Comparison of ENCODE assay signal across 8 mouse cellular contexts in the genomic region with DNA sequence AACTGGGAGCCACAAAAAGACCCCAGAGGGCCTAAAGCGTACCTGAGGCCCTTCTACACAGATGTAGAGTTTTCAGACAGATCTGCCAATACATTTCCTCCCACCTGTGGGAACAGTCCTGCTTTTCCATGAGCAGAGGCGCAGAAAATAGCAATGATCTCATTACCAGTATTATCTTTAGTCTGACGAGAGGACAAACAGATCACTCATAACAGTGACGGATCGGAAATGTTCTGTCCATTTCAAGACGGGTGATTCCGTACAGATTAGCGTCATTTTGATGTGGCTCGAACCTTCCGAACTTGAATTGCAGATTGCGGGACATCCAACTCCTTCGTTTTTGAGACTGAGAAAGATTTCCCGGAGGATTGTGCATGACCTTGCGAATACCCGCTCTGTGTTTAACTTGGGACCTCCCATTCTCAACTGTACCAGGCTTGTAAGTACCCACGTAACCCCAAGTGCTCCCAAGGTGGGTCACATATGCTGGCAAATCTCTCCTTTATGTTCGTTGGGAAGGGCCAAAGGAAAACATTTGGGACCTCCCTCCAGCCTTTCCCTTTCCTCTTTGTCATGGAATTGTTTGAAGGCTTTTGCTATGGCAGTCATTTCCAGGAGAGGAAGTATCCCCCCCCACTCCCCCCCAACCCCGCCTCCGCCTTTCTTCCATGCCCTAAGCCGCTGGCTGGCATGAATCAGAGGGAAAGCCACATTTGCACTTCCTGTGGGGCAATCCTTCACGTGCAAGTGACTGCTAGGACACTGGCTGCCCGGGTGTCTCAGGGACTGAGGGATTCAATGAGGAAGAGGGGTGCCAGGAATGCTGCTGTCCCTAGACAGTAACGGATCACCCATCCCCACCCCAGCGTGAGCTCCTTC. TPM values are rescaled to one million over a fixed set of nuclear protein-coding genes. Genes with fewer than 3 reads are reported as not detected.
A peak's percentile ranks its signal among the peaks of the same experiment; 100 is the strongest.
DNase-seq lines count a peak whose midpoint lies in the region; ATAC-seq lines count a peak whose summit lies in the region.

No protein-coding gene starts in this region.

- DNase-seq in liver, embryonic 11.5 days (ENCODE audit: low spot score) = no peak
- no peak for DNase-seq in liver
- no peak for DNase-seq in right cerebral cortex, postnatal 25 days
- no peak for DNase-seq in layer of hippocampus, postnatal 25 days (ENCODE audit: extremely low spot score in 1 of 2, low spot score in 1 of 2)
- no peak for DNase-seq in thymus, postnatal 10 days (ENCODE audit: low spot score in 2 of 2)

- WGBS in liver, embryonic 11.5 days = 54% methylated on average over 24 of the region's 24 CpGs
- 42% methylated on average over 24 of the region's 24 CpGs for WGBS in heart, embryonic 11.5 days (ENCODE audit: insufficient replicate concordance)
- 52% methylated on average over 24 of the region's 24 CpGs for WGBS in limb, embryonic 12.5 days
- 37% methylated on average over 24 of the region's 24 CpGs for WGBS in midbrain, embryonic 16.5 days

- H3K27ac ChIP-seq in liver, embryonic 11.5 days (ENCODE audit: low read depth, low read length) = 0 out of 2 replicates have a peak overlapping the region, but pooled peaks have one; percentile 1
- peak overlapping the region; percentile 25 for H3K27ac ChIP-seq in heart, embryonic 11.5 days (ENCODE audit: low read depth, low read length)
- peak overlapping the region; percentile 67 for H3K27ac ChIP-seq in limb, embryonic 12.5 days
- H3K27ac ChIP-seq in midbrain, embryonic 16.5 days (ENCODE audit: low read length) = no peak overlapping the region

- no peaks in the 10 kb centered on the region for H3K9me3 ChIP-seq in liver, embryonic 11.5 days (ENCODE audit: control insufficient read depth, low read length)
- no peaks in the 10 kb centered on the region for H3K9me3 ChIP-seq in heart, embryonic 11.5 days (replicated peaks; ENCODE audit: control insufficient read depth, low read length)
- no peaks in the 10 kb centered on the region for H3K9me3 ChIP-seq in limb, embryonic 12.5 days
- H3K9me3 ChIP-seq in midbrain, embryonic 16.5 days (replicated peaks; ENCODE audit: control insufficient read depth, low read length, poor library complexity, severe bottlenecking) = no peaks in the 10 kb centered on the region

- H3K9ac ChIP-seq in liver, embryonic 11.5 days (ENCODE audit: low read depth, low read length) = no peak overlapping the region
- no peak overlapping the region for H3K9ac ChIP-seq in heart, embryonic 11.5 days (ENCODE audit: low read depth, low read length)
- no peak overlapping the region for H3K9ac ChIP-seq in limb, embryonic 12.5 days (replicated peaks)
- H3K9ac ChIP-seq in midbrain, embryonic 16.5 days (ENCODE audit: low read depth, low read length) = peak overlapping the region; percentile 30

- no peak overlapping the region for H3K4me3 ChIP-seq in liver, embryonic 11.5 days (ENCODE audit: low read depth, low read length)
- peak overlapping the region; percentile 28 for H3K4me3 ChIP-seq in heart, embryonic 11.5 days (ENCODE audit: low read depth, low read length)
- H3K4me3 ChIP-seq in limb, embryonic 12.5 days (replicated peaks) = peak overlapping the region; percentile 6
- H3K4me3 ChIP-seq in midbrain, embryonic 16.5 days (ENCODE audit: low read depth, low read length) = no peak overlapping the region

- H3K4me2 ChIP-seq in liver, embryonic 11.5 days = peak overlapping the region; percentile 23
- H3K4me2 ChIP-seq in heart, embryonic 11.5 days = peak overlapping the region; percentile 54
- peak overlapping the region; percentile 55 for H3K4me2 ChIP-seq in limb, embryonic 12.5 days
- peak overlapping the region; percentile 47 for H3K4me2 ChIP-seq in midbrain, embryonic 16.5 days (ENCODE audit: low read length)

- H3K36me3 ChIP-seq in liver, embryonic 11.5 days (ENCODE audit: control insufficient read depth, insufficient read depth, low read length) = no peaks in the 10 kb centered on the region
- H3K36me3 ChIP-seq in heart, embryonic 11.5 days (ENCODE audit: control insufficient read depth, insufficient read depth, low read length) = no peaks in the 10 kb centered on the region
- no peaks in the 10 kb centered on the region for H3K36me3 ChIP-seq in limb, embryonic 12.5 days
- H3K36me3 ChIP-seq in midbrain, embryonic 16.5 days (ENCODE audit: control insufficient read depth, insufficient read depth, low read length) = no peaks in the 10 kb centered on the region

- peak; percentile 40 for ATAC-seq in liver, embryonic 11.5 days (replicated peaks; ENCODE audit: low FRiP score)
- ATAC-seq in heart, embryonic 11.5 days (replicated peaks; ENCODE audit: insufficient number of reproducible peaks, low FRiP score, low TSS enrichment) = peak; percentile 40
- ATAC-seq in limb, embryonic 12.5 days (ENCODE audit: insufficient number of reproducible peaks, insufficient read depth, low FRiP score, low TSS enrichment, low read depth) = peak; percentile 17; the same call in 1 of the 2 replicates
- peak; percentile 66 for ATAC-seq in midbrain, embryonic 16.5 days

- H3K4me1 ChIP-seq in liver, embryonic 11.5 days (replicated peaks; ENCODE audit: control insufficient read depth, insufficient read depth, low read length) = no peaks in the 10 kb centered on the region; the same call in 1 of the 2 replicates
- H3K4me1 ChIP-seq in heart, embryonic 11.5 days (ENCODE audit: control insufficient read depth, insufficient read depth, low read length) = peaks cover 14% of the 10 kb centered on the region
- peaks cover 32% of the 10 kb centered on the region for H3K4me1 ChIP-seq in limb, embryonic 12.5 days (replicated peaks)
- H3K4me1 ChIP-seq in midbrain, embryonic 16.5 days (ENCODE audit: control insufficient read depth, insufficient read depth, low read length) = peaks cover 11% of the 10 kb centered on the region

- H3K27me3 ChIP-seq in liver, embryonic 11.5 days (replicated peaks; ENCODE audit: control insufficient read depth, insufficient read depth, low read length) = peaks cover 22% of the 10 kb centered on the region
- H3K27me3 ChIP-seq in heart, embryonic 11.5 days (ENCODE audit: control insufficient read depth, insufficient read depth, low read length) = no peaks in the 10 kb centered on the region
- H3K27me3 ChIP-seq in limb, embryonic 12.5 days = peaks cover 5% of the 10 kb centered on the region; the same call in 1 of the 2 replicates
- no peaks in the 10 kb centered on the region for H3K27me3 ChIP-seq in midbrain, embryonic 16.5 days (ENCODE audit: control insufficient read depth, insufficient read depth, low read depth, low read length)

RNA-seq across cellular contexts. Expression of gene Gsg1, which starts 2.1 kb away (rescaled TPM):
- polyA plus RNA-seq in liver, embryonic 11.5 days (2014; fragmentation: Nextera tagmentation; extraction: Ambion mirVana) = 0.51 and 1.1 TPM in 2 replicates
- polyA plus RNA-seq in heart, embryonic 11.5 days (2014; fragmentation: Nextera tagmentation; extraction: Ambion mirVana) = 1.0 and 1.1 TPM in 2 replicates
- 0.74 and 0.78 TPM in 2 replicates for polyA plus RNA-seq in limb, embryonic 12.5 days (2016; fragmentation: Nextera tagmentation; extraction: Ambion mirVana)
- 0.25 TPM in 2 replicates for polyA plus RNA-seq in midbrain, embryonic 16.5 days (2015; fragmentation: Nextera tagmentation; extraction: Ambion mirVana)
- not detected for total RNA-seq in layer of hippocampus, postnatal 25 days (2021)

RNA-seq across cellular contexts. Expression of gene Hebp1, which starts 54.3 kb away (rescaled TPM):
- 56.8 and 59.1 TPM in 2 replicates for polyA plus RNA-seq in liver, embryonic 11.5 days (2014; fragmentation: Nextera tagmentation; extraction: Ambion mirVana)
- 7.2 and 15.2 TPM in 2 replicates for polyA plus RNA-seq in heart, embryonic 11.5 days (2014; fragmentation: Nextera tagmentation; extraction: Ambion mirVana)
- polyA plus RNA-seq in limb, embryonic 12.5 days (2016; fragmentation: Nextera tagmentation; extraction: Ambion mirVana) = 5.1 and 8.4 TPM in 2 replicates
- 4.6 and 5.5 TPM in 2 replicates for polyA plus RNA-seq in midbrain, embryonic 16.5 days (2015; fragmentation: Nextera tagmentation; extraction: Ambion mirVana)
- total RNA-seq in layer of hippocampus, postnatal 25 days (2021) = 10 to 100 TPM; 68.8 to 86.0 TPM

RNA-seq across cellular contexts. Expression of gene Fam234b, which starts 54.3 kb away (rescaled TPM):
- 34.2 and 37.9 TPM in 2 replicates for polyA plus RNA-seq in liver, embryonic 11.5 days (2014; fragmentation: Nextera tagmentation; extraction: Ambion mirVana)
- 11.2 and 11.3 TPM in 2 replicates for polyA plus RNA-seq in heart, embryonic 11.5 days (2014; fragmentation: Nextera tagmentation; extraction: Ambion mirVana)
- 26.9 and 27.6 TPM in 2 replicates for polyA plus RNA-seq in limb, embryonic 12.5 days (2016; fragmentation: Nextera tagmentation; extraction: Ambion mirVana)
- polyA plus RNA-seq in midbrain, embryonic 16.5 days (2015; fragmentation: Nextera tagmentation; extraction: Ambion mirVana) = 123 and 139 TPM in 2 replicates
- total RNA-seq in layer of hippocampus, postnatal 25 days (2021) = 100 to 1,000 TPM; 156 to 157 TPM

RNA-seq across cellular contexts. Expression of gene Pbp2, which starts 58.1 kb away (rescaled TPM):
- not detected in 2 replicates for polyA plus RNA-seq in liver, embryonic 11.5 days (2014; fragmentation: Nextera tagmentation; extraction: Ambion mirVana)
- polyA plus RNA-seq in heart, embryonic 11.5 days (2014; fragmentation: Nextera tagmentation; extraction: Ambion mirVana) = not detected in 2 replicates
- polyA plus RNA-seq in limb, embryonic 12.5 days (2016; fragmentation: Nextera tagmentation; extraction: Ambion mirVana) = 0.17 TPM in 1 of 2 replicates, not detected in the other
- not detected in 2 replicates for polyA plus RNA-seq in midbrain, embryonic 16.5 days (2015; fragmentation: Nextera tagmentation; extraction: Ambion mirVana)
- not detected for total RNA-seq in layer of hippocampus, postnatal 25 days (2021)

Comparison
In these comparisons a context has a peak if more than half of its experiments do, and no peak if none do; other contexts are left out.
1. H3K4me3 ChIP-seq: peak in heart, embryonic 11.5 days (single experiment) and limb, embryonic 12.5 days (single experiment); none in liver, embryonic 11.5 days (single experiment) and midbrain, embryonic 16.5 days (single experiment).
2. Peak in every context shown above with its lines, with median percentiles within 50 percentile points of each other: ATAC-seq and H3K4me2 ChIP-seq.